Mouse (Mus musculus): ENCODE measurements at regions not wholly inside any gene's neighbourhood (a gene's known extent, or its start where the extent isn't known, plus 50 kb on each side); places are given as distances from the start of the nearest gene placed in this dataset.

DNA sequence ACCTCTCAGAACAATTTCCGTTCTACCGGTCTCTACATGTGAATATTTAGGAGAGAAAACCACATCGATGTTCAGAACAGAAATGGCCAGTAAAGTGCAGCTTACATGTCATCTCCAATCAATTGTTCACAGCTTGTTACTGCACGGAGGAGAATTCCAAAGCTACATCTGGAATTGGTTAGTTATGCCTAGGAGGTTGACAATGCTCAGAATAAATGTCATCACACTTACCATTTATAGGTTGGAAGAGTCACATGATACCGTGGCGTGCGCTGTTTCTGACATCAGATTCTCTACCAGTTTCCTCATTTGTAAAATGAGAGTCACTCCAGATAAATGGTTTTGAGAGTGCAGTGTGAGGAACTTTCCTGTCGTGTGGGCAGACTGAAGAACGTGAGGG, 151.2 kb downstream of the Galc start:
- TF ChIP-seq CTCF (IDR thresholded peaks at IDR 0.05; ENCODE audit: borderline replicate concordance, control insufficient read depth, extremely low read depth, insufficient read depth, low read length, poor library complexity) = no peak
- TF ChIP-seq POLR2A (IDR thresholded peaks at IDR 0.05; ENCODE audit: control insufficient read depth, extremely low read depth, insufficient read depth, low read length, poor library complexity) = no peak

Measured in thymus, adult 2 months (tissue).